Mouse (Mus musculus) kidney, postnatal 25 days (tissue): ENCODE data around the gene Sbno2.
"Not testable (repeated sequence)": the region's sequence is repeated elsewhere in the genome, so short reads cannot be mapped to it uniquely, and the experiment has no call there.

Source experiments
- DNase-seq, 2 experiments: peaks; one replicate each; pipeline ENCODE4 v3.0.0; 2021; ENCODE audit warnings: mixed read lengths in 2 of 2

The Sbno2 gene

DNA sequence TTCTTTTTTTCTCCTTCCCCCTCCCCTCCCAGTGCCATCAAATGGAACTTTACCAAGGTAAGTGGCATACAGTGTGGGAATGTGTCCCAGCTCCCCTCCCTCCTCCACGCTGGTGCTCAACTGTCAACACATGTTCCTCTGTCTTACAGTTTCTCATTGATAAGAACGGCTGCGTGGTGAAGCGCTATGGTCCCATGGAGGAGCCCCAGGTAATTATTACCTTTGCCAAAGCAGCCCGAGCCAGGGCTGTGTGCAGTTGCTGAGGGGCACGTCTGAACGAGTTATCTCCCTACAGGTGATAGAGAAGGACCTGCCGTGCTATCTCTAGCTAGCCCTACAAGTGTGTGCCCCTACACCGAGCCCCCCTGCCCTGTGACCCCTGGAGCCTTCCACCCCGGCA lies 49.5 kb downstream of the Sbno2 start:
- no peak for DNase-seq

DNA sequence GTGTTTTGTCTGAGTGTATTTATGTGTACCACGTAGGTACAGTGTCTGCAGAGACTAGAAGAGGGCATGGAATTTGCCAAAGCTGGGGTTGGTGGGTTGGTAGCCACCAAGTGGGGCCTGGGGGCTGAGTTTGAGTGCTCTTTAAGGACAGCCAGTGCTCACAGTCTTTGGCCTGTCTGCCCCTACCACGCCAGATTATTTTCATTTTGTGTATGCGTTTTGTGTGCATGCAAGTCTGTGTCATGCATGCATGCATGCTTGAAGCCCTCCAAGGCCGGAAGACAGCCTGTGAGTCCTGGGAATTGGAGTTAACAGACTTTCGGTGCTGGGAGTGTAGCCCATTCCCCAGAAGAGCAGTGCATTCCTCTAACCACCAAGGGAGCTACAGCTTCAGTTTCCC lies 50.0 kb downstream of the Sbno2 start:
- no peak for DNase-seq

DNA sequence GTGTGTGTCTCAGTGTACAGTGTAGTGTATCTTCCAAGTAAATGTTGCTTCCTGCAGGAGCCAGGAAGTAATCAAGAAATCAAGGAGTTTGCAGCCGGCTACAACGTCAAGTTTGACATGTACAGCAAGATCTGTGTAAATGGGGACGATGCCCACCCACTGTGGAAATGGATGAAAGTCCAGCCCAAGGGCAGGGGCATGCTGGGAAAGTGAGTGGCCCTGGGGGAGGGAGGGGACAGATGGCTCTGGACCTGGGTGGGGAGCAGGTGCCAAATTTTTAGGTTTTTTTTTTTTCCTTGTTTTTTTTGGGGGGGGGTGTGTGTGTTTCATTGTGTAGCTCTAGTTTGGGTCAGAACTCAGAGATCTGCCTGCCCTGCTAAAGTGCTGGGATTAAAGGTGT lies 50.5 kb downstream of the Sbno2 start:
- not testable (repeated sequence) for DNase-seq

DNA sequence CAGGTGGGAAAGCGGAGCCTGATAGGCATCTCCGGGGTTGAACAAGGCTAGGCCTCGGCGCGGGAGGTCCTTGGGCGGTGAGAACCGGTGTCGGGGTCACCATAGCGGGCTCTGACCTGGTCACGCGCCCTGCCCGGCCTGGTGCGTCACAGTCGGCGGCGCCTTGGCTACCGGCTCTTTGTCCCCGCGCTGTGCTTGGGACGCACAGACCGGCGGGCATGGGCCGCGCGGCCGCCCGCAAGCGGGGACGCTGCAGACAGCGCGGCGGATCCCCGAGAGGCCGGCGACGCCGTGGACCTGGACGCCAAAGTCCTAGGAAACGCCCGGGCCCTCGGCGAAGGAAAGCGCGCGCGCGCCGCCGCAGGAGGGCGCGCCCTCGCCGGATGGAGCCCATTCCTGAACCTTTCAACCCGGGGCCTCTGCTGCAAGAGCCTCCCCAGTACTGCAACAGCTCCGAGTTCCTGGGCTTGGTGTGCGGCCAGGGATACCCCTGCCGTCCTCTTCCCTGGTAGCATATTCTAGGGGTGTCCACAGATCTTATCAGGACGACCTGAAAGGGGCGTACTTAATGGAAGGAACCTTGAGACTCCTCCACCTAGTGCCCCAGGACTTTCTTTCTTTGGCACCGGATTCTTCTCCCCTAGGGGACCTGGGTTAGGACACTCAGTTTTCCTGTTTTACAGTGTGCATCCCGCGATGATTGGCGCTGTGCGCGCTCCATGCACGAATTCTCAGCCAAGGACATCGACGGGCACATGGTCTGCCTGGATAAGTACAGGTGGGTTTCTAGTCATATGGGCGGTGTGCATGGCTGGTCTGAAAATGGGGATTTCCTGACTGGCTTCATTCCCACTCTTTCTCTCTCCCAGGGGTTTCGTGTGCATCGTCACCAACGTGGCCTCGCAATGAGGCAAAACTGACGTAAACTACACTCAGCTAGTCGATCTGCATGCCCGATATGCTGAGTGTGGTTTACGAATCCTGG lies 51.2 kb downstream of the Sbno2 start:
- peak; percentile 76 to 88 for DNase-seq

DNA sequence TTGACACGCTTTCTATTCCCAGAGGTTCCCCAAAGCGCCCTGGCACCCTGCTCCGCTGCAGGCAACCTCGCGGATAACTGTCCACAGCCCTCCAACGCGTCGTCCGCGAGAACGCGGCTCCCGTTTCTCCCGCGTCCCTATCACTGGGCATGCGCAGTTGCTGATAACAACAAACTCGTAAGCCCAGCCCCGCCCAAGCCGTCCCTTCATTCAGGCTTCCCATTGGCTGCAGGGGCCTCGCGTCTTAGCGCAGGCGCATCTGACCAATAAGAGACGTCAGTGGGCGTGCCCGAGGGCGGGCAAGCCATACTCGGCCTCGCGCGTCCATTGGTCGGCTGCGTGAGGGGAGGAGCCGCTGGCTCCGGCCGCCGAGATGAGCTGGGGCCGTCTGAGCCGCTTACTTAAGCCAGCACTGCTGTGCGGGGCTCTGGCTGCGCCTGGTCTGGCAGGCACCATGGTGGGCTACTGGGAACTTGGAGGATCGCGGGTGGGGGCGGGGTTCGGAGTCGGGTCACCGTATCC lies 52.1 kb downstream of the Sbno2 start:
- peak; percentile 100 for DNase-seq

DNA sequence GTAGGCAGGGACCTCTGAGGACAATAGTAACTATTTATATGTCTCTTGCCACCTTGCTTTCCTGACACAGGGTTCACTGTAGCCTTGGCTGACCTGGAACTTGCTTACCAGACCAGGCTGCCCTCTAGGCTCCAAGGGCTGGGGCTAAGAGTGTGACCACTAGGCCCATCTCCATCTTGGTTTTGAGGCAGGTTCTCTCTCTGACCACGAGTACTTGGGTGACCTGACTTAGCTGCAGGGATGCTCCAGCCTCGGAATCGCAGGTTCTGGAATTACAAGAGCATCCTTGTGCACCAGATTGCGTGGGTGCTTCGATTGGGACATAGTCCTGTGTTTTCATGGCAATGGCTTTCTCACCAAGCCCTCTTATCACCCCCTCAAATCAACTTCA lies 53.0 kb downstream of the Sbno2 start:
- DNase-seq: no peak

DNA sequence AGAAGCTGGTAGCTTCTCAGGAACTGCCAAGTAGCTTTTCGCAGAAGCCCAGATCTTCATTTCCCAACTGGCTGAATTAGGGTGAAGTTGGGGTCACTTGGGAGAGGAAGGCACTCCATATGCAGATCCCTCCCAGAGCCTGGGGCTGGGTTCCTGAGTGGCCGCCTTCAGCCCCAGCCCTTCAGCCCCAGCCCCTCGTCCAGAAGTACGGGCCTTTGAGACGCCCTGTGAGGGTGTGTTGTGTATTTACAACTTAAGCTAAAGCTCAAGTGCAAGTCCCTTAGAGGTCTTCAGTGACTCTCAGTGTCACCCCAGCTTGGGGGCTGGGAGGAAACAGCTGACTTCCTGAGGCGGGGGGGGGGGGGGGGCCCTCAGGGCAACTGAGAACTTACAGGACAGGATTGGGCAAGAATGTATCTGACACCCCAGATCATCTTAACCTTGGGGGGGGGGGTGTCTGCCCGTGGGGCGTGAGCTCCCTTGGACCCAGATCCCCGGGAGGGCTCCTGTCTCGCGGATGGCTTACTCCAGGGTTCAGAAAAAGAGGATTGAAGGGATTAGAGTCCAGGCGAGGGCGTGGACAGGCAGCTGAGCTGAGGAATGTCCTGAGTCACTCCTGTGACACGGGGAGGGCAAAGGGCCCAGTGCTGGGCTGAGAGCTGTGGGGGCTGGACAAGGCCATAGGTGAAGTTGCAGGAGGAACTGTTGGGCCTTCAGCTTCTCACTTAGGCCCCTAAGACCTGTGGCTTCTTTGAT lies 53.6 kb downstream of the Sbno2 start:
- peak; percentile 89 to 96 for DNase-seq

DNA sequence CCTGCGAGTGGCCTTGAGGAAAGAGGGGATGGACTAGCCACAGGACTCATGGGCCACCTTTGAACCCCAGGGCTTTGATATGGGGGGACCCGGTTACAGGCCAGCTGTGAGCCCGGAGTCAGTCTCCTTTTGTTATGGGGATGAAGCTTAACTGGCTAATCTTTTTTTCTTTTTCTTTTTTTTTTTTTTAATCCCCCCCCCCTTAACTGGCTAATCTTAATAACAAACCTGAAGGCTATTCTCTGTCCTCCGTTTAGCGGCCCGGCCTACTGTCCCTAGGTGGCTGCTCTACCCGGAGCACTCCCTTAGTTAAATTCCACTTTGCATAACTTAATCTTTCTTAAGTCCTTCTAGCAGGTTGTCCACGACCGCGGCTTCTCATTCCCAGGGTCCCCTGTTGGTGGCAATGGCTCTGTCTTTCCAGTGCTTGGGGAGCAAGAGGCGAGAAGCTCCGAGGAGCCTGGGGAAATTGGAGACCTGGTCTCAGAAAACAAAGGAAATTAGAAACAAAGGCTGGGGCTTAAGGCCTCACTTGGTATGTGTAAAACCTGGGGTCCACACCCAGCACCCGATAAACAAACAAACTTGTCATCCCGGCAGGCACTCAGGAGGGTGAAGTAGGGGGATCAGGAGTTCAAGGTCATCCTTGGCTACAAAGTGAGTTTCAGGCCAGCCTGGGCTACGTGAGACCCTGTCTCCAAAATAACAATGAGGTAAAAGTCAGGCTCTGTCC lies 54.3 kb downstream of the Sbno2 start:
- DNase-seq: peak; percentile 49 to 70

DNA sequence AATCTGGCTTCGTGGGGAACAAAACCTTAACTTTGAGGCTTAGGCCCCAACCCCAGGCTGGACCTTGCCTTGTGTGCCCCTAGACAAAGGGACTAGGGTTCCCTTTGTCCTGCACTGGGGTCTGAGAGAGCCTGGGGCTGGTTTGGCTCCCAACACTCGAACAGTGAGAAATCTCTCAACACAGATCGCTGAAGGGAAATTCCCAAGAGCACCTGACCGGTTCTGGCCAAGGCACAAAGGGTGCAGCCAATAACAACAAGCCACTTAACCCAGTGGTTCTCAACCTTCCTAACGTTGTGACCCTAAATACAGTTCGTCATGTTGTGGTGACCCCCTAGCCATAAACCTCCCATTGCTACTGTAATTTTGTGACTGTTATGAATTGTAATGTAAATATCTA lies 55.1 kb downstream of the Sbno2 start:
- DNase-seq: peak in 1 of 2 experiments; percentile 28

DNA sequence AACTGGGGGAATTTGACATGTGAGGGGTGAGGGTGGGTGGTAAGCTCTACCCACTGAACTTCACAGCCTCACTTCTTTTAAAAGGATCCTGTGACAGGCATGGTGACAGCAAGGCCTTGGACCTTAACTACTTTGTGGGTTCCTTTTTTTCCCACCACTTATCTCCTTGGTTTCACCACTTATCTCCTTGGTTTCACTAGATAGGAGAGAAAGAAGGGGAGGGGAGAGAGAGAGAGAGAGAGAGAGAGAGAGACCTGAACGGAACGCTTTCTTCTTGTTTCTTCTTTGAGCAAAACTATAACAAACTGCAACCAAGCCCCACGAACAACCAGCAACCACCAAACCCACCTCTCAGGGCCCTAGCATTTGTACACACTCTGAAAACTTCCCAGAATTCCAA lies 56.5 kb downstream of the Sbno2 start:
- no peak for DNase-seq

DNA sequence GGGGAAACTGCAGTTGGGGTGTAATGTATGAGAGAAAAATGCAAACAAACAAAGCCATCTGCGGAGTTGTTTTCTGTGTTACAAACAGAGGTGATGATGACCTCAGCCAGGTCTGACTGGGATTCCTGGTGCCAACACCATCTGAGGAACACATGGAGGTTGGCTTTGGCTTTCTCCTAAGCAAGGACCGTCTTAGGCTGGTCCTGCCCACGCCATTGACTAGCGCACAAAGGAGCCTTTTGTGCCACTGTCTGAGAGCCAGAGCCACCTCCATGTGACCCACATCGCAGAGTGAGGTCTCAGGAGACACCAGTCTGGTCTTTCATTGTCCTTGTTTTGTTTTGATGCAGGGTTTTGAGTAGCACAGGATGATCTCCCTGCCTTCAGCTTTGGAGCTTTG lies 57.0 kb downstream of the Sbno2 start:
- DNase-seq: no peak

DNA sequence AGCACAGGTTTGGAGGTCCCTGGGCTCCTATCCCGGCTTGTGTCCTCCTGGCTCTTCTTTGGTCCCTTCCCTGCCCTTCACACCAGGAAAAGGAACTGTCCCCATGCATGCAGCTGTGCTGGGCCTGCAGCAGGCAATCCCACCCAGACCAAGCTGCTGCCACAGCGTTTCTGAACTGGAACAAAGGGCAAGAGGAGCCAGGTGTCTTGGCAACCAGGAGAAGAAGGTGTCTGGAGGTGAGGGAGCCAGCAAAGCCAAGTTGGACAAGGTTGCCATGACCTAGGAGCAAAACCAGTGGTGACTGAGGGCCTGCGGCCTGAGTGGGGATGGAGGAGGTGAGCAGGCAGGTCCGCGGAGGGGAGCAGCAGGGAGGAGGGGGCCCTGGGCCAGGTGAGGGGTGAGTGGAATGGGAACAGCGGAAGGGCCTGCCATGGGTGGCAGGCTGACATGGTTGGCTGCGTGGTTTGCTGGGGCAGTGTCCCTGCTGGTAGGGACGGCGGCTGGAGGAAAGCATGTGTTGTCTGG lies 58.3 kb downstream of the Sbno2 start, which contains the start of gene Gpx4:
TSS of gene Gpx4 (plus strand) at position 126 of the 525 bp plus-strand sequence.
- peak; percentile 35 to 76 for DNase-seq

DNA sequence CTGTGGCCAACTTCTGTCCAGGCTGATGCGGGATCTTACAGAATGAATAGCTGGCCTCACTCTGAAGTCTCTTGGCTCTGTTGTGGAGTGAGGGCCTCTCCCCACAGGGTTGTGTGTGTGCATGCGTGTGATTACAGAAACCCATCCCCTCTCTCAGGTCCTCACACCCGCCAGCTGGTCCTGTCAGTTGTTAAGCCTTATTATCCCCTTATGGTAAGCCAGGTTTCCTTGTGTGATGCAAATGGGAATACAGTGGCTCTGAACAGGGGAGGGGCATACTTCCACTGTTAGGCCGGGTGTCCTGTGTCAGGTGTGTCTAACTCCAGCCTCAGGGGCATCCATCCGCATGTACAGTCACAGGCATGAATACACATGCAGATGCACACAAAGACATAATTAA lies 59.6 kb downstream of the Sbno2 start:
- no peak for DNase-seq

DNA sequence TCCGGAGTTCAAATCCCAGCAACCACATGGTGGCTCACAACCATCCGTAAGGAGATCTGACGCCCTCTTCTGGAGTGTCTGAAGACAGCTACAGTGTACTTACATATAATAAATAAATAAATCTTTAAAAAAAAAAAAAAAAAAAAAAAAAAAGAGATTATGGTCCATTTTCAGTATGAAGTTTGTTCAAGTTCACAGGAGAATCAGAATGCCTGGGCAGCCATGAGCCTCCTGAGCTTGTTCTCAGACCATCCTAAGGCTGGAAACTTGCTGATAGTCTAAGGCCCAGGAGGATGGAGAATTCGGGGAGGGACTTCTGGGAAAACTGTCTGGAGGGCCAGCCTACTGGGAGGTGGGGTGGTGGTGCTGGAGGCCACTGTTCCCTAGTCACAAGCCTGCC lies 60.0 kb downstream of the Sbno2 start:
- not testable (repeated sequence) for DNase-seq

DNA sequence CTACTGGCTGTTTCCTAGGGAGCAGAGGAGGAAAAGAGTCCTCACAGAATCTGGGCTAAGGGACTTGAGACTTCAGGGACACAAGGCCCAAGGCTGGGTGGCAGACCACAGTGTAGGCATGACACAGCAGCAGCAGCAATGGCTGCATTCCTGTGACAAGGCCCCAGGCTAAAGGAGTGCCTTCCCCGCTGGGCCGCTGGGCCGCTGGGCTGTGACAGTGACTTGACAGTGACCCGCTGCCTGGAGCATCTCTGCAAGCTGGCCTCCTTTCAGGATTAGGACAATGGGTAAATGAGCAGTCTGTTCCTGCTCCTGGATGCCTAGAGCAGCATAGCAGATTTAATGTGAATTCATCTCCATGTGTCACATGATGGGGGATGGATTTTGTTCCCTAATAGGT lies 61.3 kb downstream of the Sbno2 start:
- no peak for DNase-seq

DNA sequence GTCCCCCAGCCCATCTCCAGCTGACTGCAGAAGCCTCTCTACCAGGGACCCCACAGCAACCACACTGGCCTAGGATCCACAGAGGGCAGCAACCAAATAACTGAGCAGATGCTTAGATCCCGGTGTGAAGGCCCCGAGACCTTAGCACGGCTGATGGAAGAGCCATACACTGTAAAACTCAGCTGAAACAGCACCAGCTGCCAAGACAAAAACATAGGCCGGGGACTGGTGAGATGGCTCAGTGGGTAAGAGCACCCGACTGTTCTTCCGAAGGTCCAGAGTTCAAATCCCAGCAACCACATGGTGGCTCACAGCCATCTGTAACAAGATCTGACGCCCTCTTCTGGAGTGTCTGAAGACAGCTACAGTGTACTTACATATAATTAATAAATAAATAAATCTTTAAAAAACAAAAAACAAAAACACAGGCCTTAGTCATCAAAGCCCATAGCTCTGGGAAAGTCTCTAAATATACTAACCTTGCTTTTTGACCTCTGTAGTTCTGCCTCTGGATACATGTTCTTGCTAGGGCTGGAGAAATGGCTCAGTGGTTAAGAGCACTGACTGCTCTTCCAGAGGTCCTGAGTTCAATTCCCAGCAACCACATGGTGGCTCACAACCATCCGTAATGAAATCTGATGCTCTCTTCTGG lies 63.8 kb downstream of the Sbno2 start:
- not testable (repeated sequence) for DNase-seq

DNA sequence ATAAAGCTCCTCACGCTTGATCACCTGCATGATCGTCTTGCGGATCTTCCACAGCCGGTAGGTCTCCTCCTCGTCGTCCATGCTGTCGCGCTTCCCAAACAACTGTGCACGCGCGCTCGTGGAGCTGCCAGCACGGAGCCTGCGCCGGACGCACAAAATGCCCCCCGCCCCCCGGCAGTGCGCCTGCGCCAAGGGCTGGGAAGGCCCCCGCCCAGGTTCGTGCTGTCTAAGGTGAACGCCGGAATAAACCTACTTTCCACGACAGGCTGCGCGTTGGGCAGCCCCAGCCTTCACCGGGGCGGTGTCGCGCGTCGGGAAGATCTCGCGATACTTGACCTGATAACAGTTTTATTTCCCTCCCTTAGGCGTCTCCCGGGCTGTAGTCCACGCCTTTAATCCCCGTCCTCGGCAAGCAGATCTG lies 65.8 kb downstream of the Sbno2 start, which contains the start of gene Polr2e:
TSS of gene Polr2e (minus strand) at position 237 of the 421 bp plus-strand sequence.
- peak; percentile 97 to 98 for DNase-seq

DNA sequence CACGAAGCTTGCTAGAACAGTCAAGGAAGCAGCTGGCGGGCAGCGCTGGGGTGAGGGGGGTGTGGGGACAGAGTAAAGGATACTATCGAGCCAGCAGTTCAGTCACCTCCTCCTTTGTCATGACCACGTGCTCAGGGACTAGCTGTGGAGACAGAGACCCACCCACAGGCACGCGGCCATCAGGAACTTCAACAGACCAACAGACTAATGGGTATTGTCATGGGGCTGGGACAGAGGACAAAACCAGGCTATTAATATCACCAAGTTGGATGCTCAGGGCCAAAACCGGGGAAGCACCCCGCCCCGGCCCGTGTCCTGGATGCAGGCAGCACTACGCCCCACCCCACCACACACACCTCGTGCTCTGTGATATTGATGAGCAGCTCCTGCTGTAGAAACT lies 68.5 kb downstream of the Sbno2 start:
- peak in 1 of 2 experiments; percentile 73 for DNase-seq

DNA sequence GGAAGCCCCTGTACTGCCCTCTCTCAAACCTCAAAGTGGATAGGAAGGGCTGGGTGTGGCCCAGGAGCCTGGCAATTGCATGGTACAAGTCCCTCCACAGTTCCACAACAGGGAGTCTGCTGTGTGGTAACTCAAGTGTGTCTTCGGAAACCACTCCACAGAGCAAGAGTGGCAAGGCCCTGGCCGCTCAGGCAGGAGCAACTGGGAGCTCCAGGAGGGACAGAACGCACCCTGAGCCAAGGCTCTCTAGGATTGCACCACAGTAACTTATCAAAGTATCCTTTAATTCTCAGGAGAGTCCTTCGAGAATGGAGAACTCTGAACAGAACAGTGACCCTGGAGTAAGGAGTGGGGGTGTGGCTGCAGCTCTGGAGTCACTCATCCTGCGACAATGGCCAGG lies 69.7 kb downstream of the Sbno2 start:
- no peak for DNase-seq

DNA sequence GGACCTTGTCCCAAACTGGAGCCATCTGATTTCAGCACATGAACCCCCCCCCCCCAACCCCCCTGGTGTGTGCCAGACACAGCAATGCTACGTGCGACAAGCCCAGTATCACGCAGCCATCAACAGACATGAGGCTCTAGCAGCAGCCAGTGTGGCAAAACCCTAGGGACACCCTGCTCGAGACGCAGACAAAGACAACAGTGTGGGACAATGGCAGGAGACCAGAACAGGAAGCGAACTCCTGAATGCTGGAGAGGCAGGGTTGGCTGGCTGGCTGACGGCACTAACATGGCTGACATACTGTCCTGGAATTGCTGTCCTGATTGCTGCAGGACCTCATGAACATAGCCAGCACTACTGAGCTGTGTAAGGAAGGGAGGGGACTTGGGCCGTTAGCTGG lies 70.2 kb downstream of the Sbno2 start:
- no peak for DNase-seq

DNA sequence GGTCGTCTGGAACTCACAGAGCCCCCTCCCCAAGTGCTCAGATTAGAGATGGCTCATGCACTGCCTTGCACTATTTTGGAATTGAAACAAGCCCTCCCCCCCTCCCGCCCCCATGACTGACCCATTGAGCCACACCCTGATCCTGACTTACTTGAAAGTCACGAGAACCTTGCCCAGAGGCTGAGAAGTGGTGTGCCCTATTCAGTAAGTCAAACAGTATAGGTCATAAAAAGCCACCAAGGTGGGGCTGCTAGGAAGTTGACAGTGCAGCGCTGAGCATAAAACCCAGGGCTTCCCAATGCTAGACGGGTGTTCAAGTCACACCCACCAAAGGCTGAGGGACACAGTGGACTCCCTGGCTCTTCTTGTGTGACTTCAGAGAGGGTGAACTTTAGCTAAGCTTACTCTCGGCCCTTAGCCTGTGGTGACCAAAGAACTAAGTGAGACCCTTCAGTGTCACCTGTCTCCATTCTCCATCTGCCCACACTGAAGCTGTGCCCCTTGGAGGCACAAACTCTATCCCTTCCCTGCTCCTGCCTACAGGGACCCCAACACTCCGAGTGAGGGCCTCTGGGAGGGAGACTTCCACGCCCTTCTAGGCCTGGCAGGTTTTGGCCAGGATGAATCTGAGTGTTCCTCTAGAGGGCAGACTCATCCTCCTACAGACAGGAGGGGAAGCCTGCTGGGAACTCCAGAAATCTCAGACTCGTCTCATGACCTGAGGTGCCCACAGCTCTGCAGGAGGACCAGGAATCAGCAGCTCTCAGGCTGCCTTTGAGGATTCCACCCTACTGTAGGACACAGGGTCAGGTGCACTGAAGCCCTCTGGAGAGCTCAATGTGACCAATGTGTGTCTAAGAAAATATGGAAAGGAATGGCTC lies 71.6 kb downstream of the Sbno2 start:
- peak; percentile 61 to 70 for DNase-seq
